Mouse (Mus musculus) forebrain, embryonic 12.5 days (tissue): ENCODE measurements around the gene Gpr162. TPM values are rescaled to one million over a fixed set of nuclear protein-coding genes. Genes with fewer than 3 reads are reported as not detected.

Experiments used
- polyA plus RNA-seq: library from polyadenylated mRNA; unstranded; fragments of >200 nt; fragmentation: Nextera tagmentation; extraction: Ambion mirVana; gene quantifications from 2 replicates; pipeline ENCODE4 v1.2.1, GENCODE M21; 2016

Gpr162 gene
- polyA plus RNA-seq, 1 experiment from 2014 or later, result 10.2 TPM

Other genes starting within 250 kb of the Gpr162 start
- gene C1s2, start 227.9 kb downstream of the Gpr162 start, polyA plus RNA-seq, result 0.08 TPM in 2 replicates
- gene Lpcat3, start 201.0 kb downstream of the Gpr162 start, polyA plus RNA-seq, result 28.1 and 35.0 TPM in 2 replicates
- 194 and 199 TPM in 2 replicates for gene Emg1, start 151.8 kb downstream of the Gpr162 start, polyA plus RNA-seq
- gene Phb2, start 151.6 kb downstream of the Gpr162 start, polyA plus RNA-seq, result 330 and 338 TPM in 2 replicates
- gene Ptpn6, start 125.3 kb downstream of the Gpr162 start, polyA plus RNA-seq, result 5.4 and 6.1 TPM in 2 replicates
- 550 and 568 TPM in 2 replicates for gene Grcc10, start 122.6 kb downstream of the Gpr162 start, polyA plus RNA-seq
- gene Gm45234, start 108.0 kb downstream of the Gpr162 start, polyA plus RNA-seq, result not detected in 2 replicates
- 17.6 and 19.2 TPM in 2 replicates for gene Atn1, start 107.5 kb downstream of the Gpr162 start, polyA plus RNA-seq
- 10.5 and 10.6 TPM in 2 replicates for gene Eno2, start 94.3 kb downstream of the Gpr162 start, polyA plus RNA-seq
- gene Lrrc23, start 84.3 kb downstream of the Gpr162 start, polyA plus RNA-seq, result 3.3 and 4.0 TPM in 2 replicates
- gene Spsb2, start 55.3 kb downstream of the Gpr162 start, polyA plus RNA-seq, result 4.5 and 7.7 TPM in 2 replicates
- gene Tpi1, start 49.7 kb downstream of the Gpr162 start, polyA plus RNA-seq, result 559 and 592 TPM in 2 replicates
- 199 and 221 TPM in 2 replicates for gene Usp5, start 34.5 kb downstream of the Gpr162 start, polyA plus RNA-seq
- 233 and 244 TPM in 2 replicates for gene Cdca3, start 34.4 kb downstream of the Gpr162 start, polyA plus RNA-seq
- 0.67 and 1.1 TPM in 2 replicates for gene Gnb3, start 23.7 kb downstream of the Gpr162 start, polyA plus RNA-seq
- 15.0 and 19.8 TPM in 2 replicates for gene P3h3, start 6.2 kb downstream of the Gpr162 start, polyA plus RNA-seq
- 0.12 and 0.14 TPM in 2 replicates for gene Cd4, start 24.2 kb upstream of the Gpr162 start, polyA plus RNA-seq
- gene Lag3, start 47.7 kb upstream of the Gpr162 start, polyA plus RNA-seq, result 2.0 and 3.0 TPM in 2 replicates
- gene Ptms, start 56.1 kb upstream of the Gpr162 start, polyA plus RNA-seq, result 516 and 526 TPM in 2 replicates
- 445 and 449 TPM in 2 replicates for gene Mlf2, start 67.4 kb upstream of the Gpr162 start, polyA plus RNA-seq
- gene Cops7a, start 101.6 kb upstream of the Gpr162 start, polyA plus RNA-seq, result 104 and 110 TPM in 2 replicates
- 6.9 and 8.2 TPM in 2 replicates for gene Pianp, start 132.7 kb upstream of the Gpr162 start, polyA plus RNA-seq
- gene Zfp384, start 145.2 kb upstream of the Gpr162 start, polyA plus RNA-seq, result 16.7 and 19.1 TPM in 2 replicates
- 163 and 164 TPM in 2 replicates for gene Ing4, start 175.8 kb upstream of the Gpr162 start, polyA plus RNA-seq
- gene Acrbp, start 185.7 kb upstream of the Gpr162 start, polyA plus RNA-seq, result 14.7 and 17.7 TPM in 2 replicates
- 0.31 TPM in 1 of 2 replicates, not detected in the other for gene Lpar5, start 203.9 kb upstream of the Gpr162 start, polyA plus RNA-seq
- 120 and 124 TPM in 2 replicates for gene Chd4, start 232.0 kb upstream of the Gpr162 start, polyA plus RNA-seq